Mouse (Mus musculus) spleen, adult 12 weeks (tissue): ENCODE results near the gene Mrps12.
A peak's percentile ranks its signal among the peaks of the same experiment; 100 is the strongest.

Experiments used
- DNase-seq: peaks from one replicate; pipeline ENCODE4 v3.0.0; 2022; ENCODE audit warnings: low spot score

Gene Mrps12

GRCm38 (mm10) chr7:28758623-28759022 lies 17.0 kb upstream of the Mrps12 start:
- DNase-seq = no peak

- no peak for DNase-seq
Observed at GRCm38 (mm10) chr7:28756079-28756478, 14.5 kb upstream of the Mrps12 start, which contains the start of gene Ccer2. Ccer2 (plus strand) TSS chr7:28756174.

- no peak for DNase-seq
Observed at GRCm38 (mm10) chr7:28749935-28750334, 8.3 kb upstream of the Mrps12 start.

GRCm38 (mm10) chr7:28741368-28741708 lies 282 bp downstream of the Mrps12 start:
- no peak for DNase-seq

GRCm38 (mm10) chr7:28740949-28741348 lies 671 bp downstream of the Mrps12 start:
- DNase-seq = no peak

- DNase-seq = no peak
Observed at GRCm38 (mm10) chr7:28739829-28740228, 1.8 kb downstream of the Mrps12 start.

GRCm38 (mm10) chr7:28735701-28736100 lies 5.9 kb downstream of the Mrps12 start:
- no peak for DNase-seq

- DNase-seq = no peak
Observed at GRCm38 (mm10) chr7:28733211-28733610, 8.4 kb downstream of the Mrps12 start.

GRCm38 (mm10) chr7:28732341-28733142 lies 9.1 kb downstream of the Mrps12 start:
- DNase-seq = peak; percentile 58

GRCm38 (mm10) chr7:28727649-28728340 lies 13.8 kb downstream of the Mrps12 start:
- DNase-seq = no peak

- DNase-seq = peak; percentile 44
Observed at GRCm38 (mm10) chr7:28726600-28726999, 15.0 kb downstream of the Mrps12 start.

- DNase-seq = no peak
Observed at GRCm38 (mm10) chr7:28724613-28725012, 17.0 kb downstream of the Mrps12 start.

GRCm38 (mm10) chr7:28722079-28722478 lies 19.5 kb downstream of the Mrps12 start:
- no peak for DNase-seq

GRCm38 (mm10) chr7:28720753-28721537 lies 20.7 kb downstream of the Mrps12 start:
- DNase-seq = no peak

- DNase-seq = no peak
Observed at GRCm38 (mm10) chr7:28719650-28720049, 22.0 kb downstream of the Mrps12 start.

- no peak for DNase-seq
Observed at GRCm38 (mm10) chr7:28719159-28719558, 22.5 kb downstream of the Mrps12 start.

GRCm38 (mm10) chr7:28717726-28718125 lies 23.9 kb downstream of the Mrps12 start:
- DNase-seq = no peak

GRCm38 (mm10) chr7:28716590-28717281 lies 24.9 kb downstream of the Mrps12 start, which contains the start of gene Fbxo17:
Fbxo17 (plus strand) TSS chr7:28716804.
- no peak for DNase-seq

GRCm38 (mm10) chr7:28715598-28715997 lies 26.0 kb downstream of the Mrps12 start:
- DNase-seq = no peak

- no peak for DNase-seq
Observed at GRCm38 (mm10) chr7:28714667-28715066, 27.0 kb downstream of the Mrps12 start.

- no peak for DNase-seq
Observed at GRCm38 (mm10) chr7:28710962-28711361, 30.7 kb downstream of the Mrps12 start.

- DNase-seq = no peak
Observed at GRCm38 (mm10) chr7:28709454-28709853, 32.2 kb downstream of the Mrps12 start.
